9 mouse cellular contexts compared by ENCODE assay signal in the genomic region with DNA sequence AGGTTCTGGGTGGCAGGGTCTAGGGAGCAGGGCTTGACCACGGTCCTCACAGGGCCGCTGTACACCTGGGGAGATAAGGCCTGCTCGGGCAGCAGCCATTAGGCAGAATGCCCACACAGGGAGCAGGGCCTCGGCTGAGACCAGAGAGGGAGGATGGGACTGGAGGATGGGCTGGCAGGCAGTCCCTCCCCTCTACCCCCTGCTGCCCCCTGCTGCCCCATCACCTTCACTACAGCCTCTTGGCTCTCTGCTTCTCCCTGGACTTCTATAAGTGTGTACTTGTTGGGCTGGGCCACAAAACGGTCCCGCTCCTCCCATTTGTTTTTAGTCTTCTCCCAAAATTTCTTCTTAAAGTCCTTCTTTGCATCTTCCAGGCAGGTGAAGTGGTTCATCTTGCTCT. TPM values are rescaled to one million over a fixed set of nuclear protein-coding genes. Genes with fewer than 3 reads are reported as not detected.
DNase-seq lines count a peak whose midpoint lies in the region; ATAC-seq and TF ChIP-seq lines count a peak whose summit lies in the region.
"Had no signal": no experiment of that assay in that cellular context is flagged by ENCODE, and none has a peak within 500 bp of the region (broad histone marks: within the 10 kb centered on the region; RNA-seq: fewer than 3 reads in every experiment).

No protein-coding gene starts in this region.

- peaks cover 18% of the 10 kb centered on the region for H3K4me1 ChIP-seq in kidney, adult 2 months (ENCODE audit: control insufficient read depth, insufficient read depth, low read length)
- H3K4me1 ChIP-seq in lung, postnatal 0 days (ENCODE audit: insufficient read depth, low read depth, low read length) = peaks cover 28% of the 10 kb centered on the region

- no peak for TF ChIP-seq POLR2A in kidney, adult 2 months (IDR thresholded peaks at IDR 0.05; ENCODE audit: low read depth, low read length)

- no peak for TF ChIP-seq EP300 in lung, postnatal 0 days (IDR thresholded peaks at IDR 0.05)

- peak; percentile 79 for TF ChIP-seq CTCF in kidney, adult 2 months (conservative IDR thresholded peaks at IDR 0.05; ENCODE audit: insufficient read depth, insufficient read length, low read depth, low read length)
- peak; percentile 84 for TF ChIP-seq CTCF in lung, postnatal 0 days (IDR thresholded peaks at IDR 0.05)

- H3K4me3 ChIP-seq in kidney, adult 2 months (ENCODE audit: insufficient read depth, low read depth, low read length) = no peak overlapping the region
- H3K4me3 ChIP-seq in lung, postnatal 0 days (ENCODE audit: low read depth, low read length) = no peak overlapping the region

- H3K36me3 ChIP-seq in kidney, adult 2 months (ENCODE audit: control insufficient read depth, insufficient read depth, low read length) = no peaks in the 10 kb centered on the region
- no peaks in the 10 kb centered on the region for H3K36me3 ChIP-seq in lung, postnatal 0 days (ENCODE audit: insufficient read depth, low read length)

- H3K9ac ChIP-seq in lung, postnatal 0 days (replicated peaks; ENCODE audit: low read depth) = no peak overlapping the region

- H3K9me3 ChIP-seq in lung, postnatal 0 days (ENCODE audit: low read length) = no peaks in the 10 kb centered on the region

- WGBS in kidney, adult 2 months = 11% methylated on average over 6 of the region's 6 CpGs
- WGBS in lung, postnatal 0 days = 12% methylated on average over 4 of the region's 6 CpGs

- H3K4me2 ChIP-seq in lung, postnatal 0 days (replicated peaks; ENCODE audit: low read depth, low read length) = peak overlapping the region; percentile 40; the same call in 1 of the 2 replicates

- no peak for ATAC-seq in lung, postnatal 0 days

- no peak overlapping the region for H3K27ac ChIP-seq in kidney, adult 2 months (ENCODE audit: insufficient read depth, low read depth, low read length)
- no peak overlapping the region for H3K27ac ChIP-seq in lung, postnatal 0 days (ENCODE audit: low read length)

- DNase-seq in A20 (ENCODE audit: low read depth, low spot score) (peak; percentile 88), MN1 (ENCODE audit: low spot score) (peak; percentile 76)
- peak; percentile 80 to 89 for DNase-seq in cerebellum, postnatal 25 days
- peak; percentile 78 for DNase-seq in gastrocnemius, postnatal 25 days
- DNase-seq in kidney, adult 2 months = peak; percentile 76
- DNase-seq in lung, postnatal 0 days (ENCODE audit: low spot score) = peak; percentile 89
- DNase-seq in retina, postnatal 7 days (ENCODE audit: low read depth, low spot score) = peak; percentile 57
- peak; percentile 62 for DNase-seq in urinary bladder, postnatal 25 days (ENCODE audit: low spot score)

- H3K27me3 ChIP-seq in kidney, adult 2 months (replicated peaks; ENCODE audit: control insufficient read depth, insufficient read depth, low read length) = no peaks in the 10 kb centered on the region
- H3K27me3 ChIP-seq in lung, postnatal 0 days (replicated peaks; ENCODE audit: insufficient read depth, low read length) = no peaks in the 10 kb centered on the region

RNA-seq across cellular contexts. Expression of gene Rrp9, which starts 1.3 kb away (rescaled TPM):
- 10 to 100 TPM; 17.1 to 18.7 TPM for total RNA-seq in gastrocnemius, postnatal 25 days (2021)
- polyA plus RNA-seq in kidney, adult 2 months (2012; rRNA removed) = 17.5 and 20.7 TPM in 2 replicates
- 19.4 and 21.7 TPM in 2 replicates for polyA plus RNA-seq in lung, postnatal 0 days (2015; fragmentation: Nextera tagmentation; extraction: Ambion mirVana)

RNA-seq across cellular contexts. Expression of gene Parp3, which starts 2.3 kb away (rescaled TPM):
- 10 to 100 TPM; 54.3 to 90.0 TPM for total RNA-seq in gastrocnemius, postnatal 25 days (2021)
- 25.8 and 31.9 TPM in 2 replicates for polyA plus RNA-seq in kidney, adult 2 months (2012; rRNA removed)
- 21.5 and 24.0 TPM in 2 replicates for polyA plus RNA-seq in lung, postnatal 0 days (2015; fragmentation: Nextera tagmentation; extraction: Ambion mirVana)

RNA-seq across cellular contexts. Expression of gene Gpr62, which starts 8.7 kb away (rescaled TPM):
- total RNA-seq in gastrocnemius, postnatal 25 days (2021) = under 1 TPM in 1 of 2 experiments, not detected in 1; 0.18 TPM
- 0.07 TPM in 1 of 2 replicates, not detected in the other for polyA plus RNA-seq in kidney, adult 2 months (2012; rRNA removed)
- 0.13 and 0.20 TPM in 2 replicates for polyA plus RNA-seq in lung, postnatal 0 days (2015; fragmentation: Nextera tagmentation; extraction: Ambion mirVana)

RNA-seq across cellular contexts. Expression of gene Pcbp4, which starts 21.4 kb away (rescaled TPM):
- 10 to 100 TPM; 54.6 to 59.7 TPM for total RNA-seq in gastrocnemius, postnatal 25 days (2021)
- 90.3 and 115 TPM in 2 replicates for polyA plus RNA-seq in kidney, adult 2 months (2012; rRNA removed)
- 29.4 and 30.6 TPM in 2 replicates for polyA plus RNA-seq in lung, postnatal 0 days (2015; fragmentation: Nextera tagmentation; extraction: Ambion mirVana)

RNA-seq across cellular contexts. Expression of gene Iqcf1, which starts 25.3 kb away (rescaled TPM):
- not detected for total RNA-seq in gastrocnemius, postnatal 25 days (2021)
- not detected in 2 replicates for polyA plus RNA-seq in kidney, adult 2 months (2012; rRNA removed)
- polyA plus RNA-seq in lung, postnatal 0 days (2015; fragmentation: Nextera tagmentation; extraction: Ambion mirVana) = not detected in 2 replicates
- total RNA-seq: layer of hippocampus, adult 18-20 months had no signal
